Mouse (Mus musculus): ENCODE results near the gene Parp9. TPM values are rescaled to one million over a fixed set of nuclear protein-coding genes. Genes with fewer than 3 reads are reported as not detected.

Parp9 gene
- polyA plus RNA-seq, 1 experiment: 4.0 TPM

GRCm38 (mm10) chr16:35905819-35906485, 32.3 kb upstream of the Parp9 start:
- no peak for TF ChIP-seq CTCF (IDR thresholded peaks at IDR 0.05; ENCODE audit: extremely low read depth, insufficient read depth, low read length)
- no peak for TF ChIP-seq POLR2A (IDR thresholded peaks at IDR 0.05; ENCODE audit: extremely low read depth, insufficient read depth, low read length)
- Histone ChIP-seq H3K27ac (ENCODE audit: insufficient read depth, low read length) (no peak overlapping the region), H3K4me3 (ENCODE audit: insufficient read depth, low read length) (no peak overlapping the region), H3K4me1 (ENCODE audit: control insufficient read depth, insufficient read depth, low read length) (no peaks in the 10 kb centered on the region)

DNA sequence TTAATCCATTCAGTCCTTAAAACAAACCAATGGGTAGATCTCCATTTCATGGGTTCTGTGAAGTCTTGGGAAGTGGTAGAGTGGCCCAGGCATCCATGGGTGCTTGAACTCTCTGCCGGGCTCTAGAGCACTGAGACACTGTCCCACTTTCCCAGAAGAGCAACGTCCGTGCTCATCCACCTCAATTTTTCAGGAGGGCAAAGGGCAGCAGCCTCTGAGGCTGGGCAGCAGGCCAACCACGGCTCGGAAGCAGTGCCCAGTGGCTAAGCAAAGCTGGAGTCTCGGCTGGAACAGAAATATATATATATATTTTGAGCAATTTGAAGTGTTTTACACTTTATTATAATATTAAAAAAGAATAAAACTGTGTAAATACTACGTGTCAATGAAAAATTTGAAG, 31.4 kb upstream of the Parp9 start:
- Histone ChIP-seq H3K27ac (ENCODE audit: insufficient read depth, low read length) (no peak overlapping the region), H3K4me1 (ENCODE audit: control insufficient read depth, insufficient read depth, low read length) (no peaks in the 10 kb centered on the region), H3K4me3 (ENCODE audit: insufficient read depth, low read length) (no peak overlapping the region)
- TF ChIP-seq CTCF (IDR thresholded peaks at IDR 0.05; ENCODE audit: extremely low read depth, insufficient read depth, low read length) (no peak), POLR2A (IDR thresholded peaks at IDR 0.05; ENCODE audit: extremely low read depth, insufficient read depth, low read length) (no peak)

- no peak overlapping the region for H3K4me3 ChIP-seq (ENCODE audit: insufficient read depth, low read length)
- H3K4me1 ChIP-seq (ENCODE audit: control insufficient read depth, insufficient read depth, low read length): no peaks in the 10 kb centered on the region
- no peak overlapping the region for H3K27ac ChIP-seq (ENCODE audit: insufficient read depth, low read length)
- TF ChIP-seq POLR2A (IDR thresholded peaks at IDR 0.05; ENCODE audit: extremely low read depth, insufficient read depth, low read length) (no peak), CTCF (IDR thresholded peaks at IDR 0.05; ENCODE audit: extremely low read depth, insufficient read depth, low read length) (no peak)
These were observed 30.7 kb upstream of the Parp9 start for GRCm38 (mm10) chr16:35907432-35908201.

DNA sequence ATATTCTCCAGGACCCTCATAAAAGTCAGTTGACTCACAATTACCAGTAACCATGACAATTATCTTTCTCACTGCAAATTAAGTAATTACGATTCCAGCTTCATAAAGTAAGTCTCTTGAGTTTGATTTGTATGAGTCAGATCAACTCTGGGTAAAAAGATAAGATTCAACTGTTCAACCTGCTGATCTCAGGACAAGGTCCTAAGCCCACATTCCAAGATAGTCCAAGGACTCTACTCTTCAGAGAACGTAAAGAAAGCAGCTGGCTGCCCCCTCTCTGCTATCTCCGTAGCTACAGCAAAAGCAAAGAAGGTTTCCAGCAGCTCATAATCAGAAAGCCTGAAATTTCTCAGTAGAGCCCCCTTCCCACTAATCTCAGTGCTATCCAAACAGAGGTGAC, 26.8 kb upstream of the Parp9 start:
- Histone ChIP-seq H3K4me1 (ENCODE audit: control insufficient read depth, insufficient read depth, low read length) (no peaks in the 10 kb centered on the region), H3K4me3 (ENCODE audit: insufficient read depth, low read length) (no peak overlapping the region), H3K27ac (ENCODE audit: insufficient read depth, low read length) (no peak overlapping the region)
- TF ChIP-seq CTCF (IDR thresholded peaks at IDR 0.05; ENCODE audit: extremely low read depth, insufficient read depth, low read length) (no peak), POLR2A (IDR thresholded peaks at IDR 0.05; ENCODE audit: extremely low read depth, insufficient read depth, low read length) (no peak)

DNA sequence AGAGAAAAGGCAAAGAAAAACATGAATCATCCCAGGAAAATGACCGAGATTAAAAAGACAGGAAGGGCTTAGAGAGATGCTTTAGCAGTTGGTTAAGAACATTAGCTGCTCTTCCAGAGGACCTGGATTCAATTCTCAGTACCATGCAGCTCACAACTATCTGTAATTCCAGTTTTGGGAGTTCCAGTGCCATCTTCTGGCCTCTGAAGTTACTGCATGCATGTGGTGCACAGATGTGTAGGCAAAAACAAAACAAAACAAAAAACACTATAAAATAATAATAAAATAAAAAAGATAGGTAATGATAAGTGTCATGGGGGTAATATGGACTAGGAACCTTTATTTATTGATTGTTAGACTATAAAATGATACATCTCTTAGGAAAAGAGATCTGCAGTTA, 24.7 kb upstream of the Parp9 start:
- no peak overlapping the region for H3K4me3 ChIP-seq (ENCODE audit: insufficient read depth, low read length)
- TF ChIP-seq CTCF (IDR thresholded peaks at IDR 0.05; ENCODE audit: extremely low read depth, insufficient read depth, low read length) (peak; percentile 20; the same call in 1 of the 2 replicates), POLR2A (IDR thresholded peaks at IDR 0.05; ENCODE audit: extremely low read depth, insufficient read depth, low read length) (no peak)
- no peaks in the 10 kb centered on the region for H3K4me1 ChIP-seq (ENCODE audit: control insufficient read depth, insufficient read depth, low read length)
- no peak overlapping the region for H3K27ac ChIP-seq (ENCODE audit: insufficient read depth, low read length)

GRCm38 (mm10) chr16:35914301-35914700, 24.0 kb upstream of the Parp9 start:
- no peak for TF ChIP-seq CTCF (IDR thresholded peaks at IDR 0.05; ENCODE audit: extremely low read depth, insufficient read depth, low read length)
- no peak for TF ChIP-seq POLR2A (IDR thresholded peaks at IDR 0.05; ENCODE audit: extremely low read depth, insufficient read depth, low read length)
- H3K4me1 ChIP-seq (ENCODE audit: control insufficient read depth, insufficient read depth, low read length): no peaks in the 10 kb centered on the region
- H3K4me3 ChIP-seq (ENCODE audit: insufficient read depth, low read length): no peak overlapping the region
- no peak overlapping the region for H3K27ac ChIP-seq (ENCODE audit: insufficient read depth, low read length)

- H3K4me1 ChIP-seq (ENCODE audit: control insufficient read depth, insufficient read depth, low read length): no peaks in the 10 kb centered on the region
- TF ChIP-seq CTCF (IDR thresholded peaks at IDR 0.05; ENCODE audit: extremely low read depth, insufficient read depth, low read length) (no peak), POLR2A (IDR thresholded peaks at IDR 0.05; ENCODE audit: extremely low read depth, insufficient read depth, low read length) (no peak)
- H3K27ac ChIP-seq (ENCODE audit: insufficient read depth, low read length): no peak overlapping the region
- no peak overlapping the region for H3K4me3 ChIP-seq (ENCODE audit: insufficient read depth, low read length)
These were observed 19.3 kb upstream of the Parp9 start for GRCm38 (mm10) chr16:35918721-35919543.

DNA sequence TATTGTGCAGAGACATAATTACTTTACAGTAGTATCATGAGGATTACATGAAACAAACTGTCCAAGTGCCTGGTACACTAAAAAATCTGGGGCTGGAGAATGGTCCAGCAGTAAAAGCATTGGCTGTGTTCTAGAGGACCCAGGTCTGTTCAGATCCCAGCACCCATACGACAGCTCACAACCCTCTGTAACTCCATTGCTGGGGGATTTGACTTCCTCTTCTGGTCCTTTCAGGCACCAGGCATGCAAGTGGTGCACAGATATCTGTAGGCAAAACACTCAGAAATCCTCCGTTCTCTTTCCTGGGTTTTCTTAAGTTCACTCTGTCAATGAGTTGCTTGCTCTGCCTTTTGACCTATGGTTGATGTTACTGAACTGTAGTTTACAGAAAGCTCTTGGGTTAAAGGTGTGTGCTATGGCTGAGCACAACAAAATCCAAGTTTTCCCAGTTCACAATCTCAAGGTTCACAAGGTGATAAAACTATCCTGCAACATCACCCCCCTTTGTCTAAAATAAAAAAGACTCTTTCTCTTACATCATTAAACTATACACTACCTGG, 16.5 kb upstream of the Parp9 start:
- no peak overlapping the region for H3K4me3 ChIP-seq (ENCODE audit: insufficient read depth, low read length)
- TF ChIP-seq POLR2A (IDR thresholded peaks at IDR 0.05; ENCODE audit: extremely low read depth, insufficient read depth, low read length): no peak
- no peak for TF ChIP-seq CTCF (IDR thresholded peaks at IDR 0.05; ENCODE audit: extremely low read depth, insufficient read depth, low read length)
- no peak overlapping the region for H3K27ac ChIP-seq (ENCODE audit: insufficient read depth, low read length)
- no peaks in the 10 kb centered on the region for H3K4me1 ChIP-seq (ENCODE audit: control insufficient read depth, insufficient read depth, low read length)

- Histone ChIP-seq H3K27ac (ENCODE audit: insufficient read depth, low read length) (no peak overlapping the region), H3K4me1 (ENCODE audit: control insufficient read depth, insufficient read depth, low read length) (no peaks in the 10 kb centered on the region), H3K4me3 (ENCODE audit: insufficient read depth, low read length) (no peak overlapping the region)
- TF ChIP-seq CTCF (IDR thresholded peaks at IDR 0.05; ENCODE audit: extremely low read depth, insufficient read depth, low read length) (no peak), POLR2A (IDR thresholded peaks at IDR 0.05; ENCODE audit: extremely low read depth, insufficient read depth, low read length) (no peak)
These were observed 15.9 kb upstream of the Parp9 start for GRCm38 (mm10) chr16:35922301-35922895.
